Mouse (Mus musculus) heart, embryonic 10.5 days (tissue): ENCODE results near the gene Lrrc75b. TPM values are rescaled to one million over a fixed set of nuclear protein-coding genes. Genes with fewer than 3 reads are reported as not detected.

Experiments used
- DNase-seq: peaks from one replicate; pipeline ENCODE4 v3.0.0-alpha.2; 2017; ENCODE audit warnings: low spot score
- H3K27ac ChIP-seq: fragments of 300-500 bp; sonication (generic); 2 replicates; pipeline ENCODE4 v1.5.1; 2016; ENCODE audit warnings: mild to moderate bottlenecking
- H3K27me3 ChIP-seq: fragments of 300-500 bp; sonication (generic); 2 replicates; pipeline ENCODE4 v1.6.1; 2016; ENCODE audit warnings: mild to moderate bottlenecking; ENCODE audit not compliant: poor library complexity, insufficient read depth, severe bottlenecking
- H3K36me3 ChIP-seq: fragments of 300-500 bp; sonication (generic); 2 replicates; pipeline ENCODE4 v1.6.1; 2016; ENCODE audit warnings: mild to moderate bottlenecking, moderate library complexity
- H3K4me1 ChIP-seq: fragments of 300-500 bp; sonication (generic); 2 replicates; pipeline ENCODE4 v1.6.1; 2016; ENCODE audit warnings: mild to moderate bottlenecking
- H3K4me3 ChIP-seq: fragments of 300-500 bp; sonication (generic); 2 replicates; pipeline ENCODE4 v1.5.1; 2016; ENCODE audit warnings: mild to moderate bottlenecking, moderate library complexity
- H3K9me3 ChIP-seq: fragments of 300-500 bp; sonication (generic); 2 replicates; pipeline ENCODE4 v1.6.1; 2016; ENCODE audit warnings: mild to moderate bottlenecking, moderate library complexity
- WGBS: fragments of 180-500 bp; shearing (Covaris S2); methylation state at CpG from one replicate; pipeline ENCODE4 v1.1.7; 2016; 5-methylcytosine and 5-hydroxymethylcytosine counted together
- polyA plus RNA-seq: library from polyadenylated mRNA; unstranded; fragments of >200 nt; fragmentation: Nextera tagmentation; extraction: Ambion mirVana; gene quantifications from 2 replicates; pipeline ENCODE4 v1.2.1, GENCODE M21; 2016

Gene Lrrc75b
- polyA plus RNA-seq, 1 experiment from 2014 or later: 1.1 TPM

DNA sequence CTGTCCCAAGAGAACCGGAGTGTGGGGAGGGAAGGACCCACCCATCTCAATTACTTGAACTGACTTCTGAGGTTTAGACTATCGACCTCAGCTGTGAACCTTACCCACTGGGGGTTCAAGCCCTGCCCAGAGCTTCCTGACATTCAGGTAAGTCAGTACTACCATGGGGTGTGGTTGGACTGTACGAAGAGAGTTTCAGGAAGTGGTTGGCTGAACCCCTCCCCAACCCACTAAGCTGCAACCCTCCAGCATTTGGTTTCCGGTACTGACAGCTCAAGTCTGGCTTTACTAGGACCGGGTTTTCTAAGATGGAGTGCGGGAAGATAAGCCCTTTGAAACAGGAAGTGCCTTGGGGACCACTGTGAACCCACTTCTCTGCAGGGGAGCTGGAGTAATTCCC lies 5.3 kb upstream of the Lrrc75b start:
- no peak overlapping the region for H3K4me3 ChIP-seq
- H3K9me3 ChIP-seq: no peaks in the 10 kb centered on the region
- no peak overlapping the region for H3K27ac ChIP-seq
- 61% methylated on average over 6 of the region's 6 CpGs for WGBS
- no peaks in the 10 kb centered on the region for H3K36me3 ChIP-seq
- peaks cover 70% of the 10 kb centered on the region for H3K27me3 ChIP-seq
- peaks cover 14% of the 10 kb centered on the region for H3K4me1 ChIP-seq
- no peak for DNase-seq

DNA sequence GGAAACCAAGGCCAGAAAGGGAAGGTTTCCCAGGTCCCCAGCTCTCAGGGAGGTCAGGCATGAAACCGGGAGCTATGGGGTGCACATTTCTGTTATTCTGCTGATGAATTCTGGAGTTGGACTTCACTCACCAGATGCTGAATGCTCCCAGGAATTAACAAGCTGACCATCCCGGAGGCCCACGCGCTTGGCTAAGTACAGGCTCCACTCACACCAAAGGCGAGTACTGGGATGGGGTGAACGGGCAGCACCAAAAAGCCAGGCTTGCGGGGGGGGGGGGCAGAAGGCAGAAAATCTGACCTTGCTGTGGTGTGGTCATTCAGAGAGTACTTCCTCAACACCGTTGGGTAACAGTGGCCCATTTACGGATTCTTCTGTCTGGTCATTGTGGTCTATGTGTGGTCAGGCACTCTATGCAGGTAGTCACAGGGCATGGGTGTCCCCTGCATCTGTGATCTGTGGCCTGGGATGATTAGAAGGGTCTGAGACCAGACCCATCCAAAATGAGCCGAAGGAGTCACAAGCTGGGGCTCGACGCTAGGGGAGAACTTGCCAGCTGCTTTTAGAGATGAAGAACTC lies 4.6 kb upstream of the Lrrc75b start:
- peaks cover 77% of the 10 kb centered on the region for H3K27me3 ChIP-seq
- H3K36me3 ChIP-seq: no peaks in the 10 kb centered on the region
- 80% methylated on average over 12 of the region's 12 CpGs for WGBS
- peaks cover 21% of the 10 kb centered on the region for H3K4me1 ChIP-seq
- no peaks in the 10 kb centered on the region for H3K9me3 ChIP-seq
- H3K27ac ChIP-seq: no peak overlapping the region
- DNase-seq: no peak
- H3K4me3 ChIP-seq: no peak overlapping the region

- Histone ChIP-seq H3K4me3 (no peak overlapping the region), H3K4me1 (peaks cover 27% of the 10 kb centered on the region), H3K27ac (no peak overlapping the region), H3K9me3 (no peaks in the 10 kb centered on the region), H3K36me3 (no peaks in the 10 kb centered on the region), H3K27me3 (peaks cover 86% of the 10 kb centered on the region)
- DNase-seq: no peak
- 85% methylated on average over 8 of the region's 8 CpGs for WGBS
Observed at GRCm38 (mm10) chr10:75562596-75562995, 2.5 kb upstream of the Lrrc75b start.

DNA sequence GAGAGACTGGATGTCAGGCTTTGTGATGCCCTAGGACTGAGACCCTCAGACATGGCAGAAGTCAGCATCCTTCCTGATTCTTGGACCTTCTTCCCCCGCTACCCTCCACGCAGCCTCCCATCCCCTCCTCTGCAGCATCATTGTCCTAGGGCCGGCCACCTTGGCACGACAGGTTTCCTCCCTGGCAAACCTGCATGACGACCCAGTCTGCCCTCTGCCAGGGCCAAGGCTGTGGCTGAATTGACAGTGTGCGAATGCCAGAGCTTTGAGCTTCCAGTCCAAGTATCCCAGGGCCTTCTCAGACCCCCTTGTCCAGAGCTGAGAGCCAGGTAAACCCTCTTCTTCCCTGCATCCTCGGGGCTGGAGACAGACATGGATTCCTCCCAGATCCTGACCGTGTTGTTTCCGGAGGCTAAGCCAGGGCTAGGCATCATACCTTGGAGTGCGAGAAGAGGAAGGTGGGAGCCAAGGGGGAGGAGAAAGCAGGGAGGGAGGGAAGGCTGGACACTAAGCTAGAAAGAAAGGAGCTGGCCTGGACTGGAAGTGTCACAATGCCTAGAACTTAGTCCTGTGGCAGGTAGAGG lies 1.0 kb upstream of the Lrrc75b start, which contains the start of gene Ggt1:
Gene Ggt1 (plus strand): TSS at position 534 of the 584 bp plus-strand sequence.
- Histone ChIP-seq H3K27ac (0 out of 2 replicates have a peak within 1 kb of the TSS, but pooled peaks have one; percentile 84), H3K9me3 (no peaks in the 10 kb centered on the region), H3K4me3 (peak within 1 kb of the TSS; percentile 76), H3K27me3 (peaks cover 96% of the 10 kb centered on the region), H3K36me3 (no peaks in the 10 kb centered on the region), H3K4me1 (peaks cover 32% of the 10 kb centered on the region)
- no peak for DNase-seq
- WGBS: 45% methylated on average over 10 of the region's 10 CpGs

GRCm38 (mm10) chr10:75560549-75560899 lies 394 bp upstream of the Lrrc75b start:
- peaks cover 90% of the 10 kb centered on the region for H3K27me3 ChIP-seq
- DNase-seq: no peak
- peaks cover 38% of the 10 kb centered on the region for H3K4me1 ChIP-seq
- 14% methylated on average over 6 of the region's 6 CpGs for WGBS
- H3K36me3 ChIP-seq: no peaks in the 10 kb centered on the region
- 0 out of 2 replicates have a peak overlapping the region, but pooled peaks have one; percentile 84 for H3K27ac ChIP-seq
- no peaks in the 10 kb centered on the region for H3K9me3 ChIP-seq
- H3K4me3 ChIP-seq: peak overlapping the region; percentile 76

GRCm38 (mm10) chr10:75559041-75559675 lies 972 bp downstream of the Lrrc75b start:
- Histone ChIP-seq H3K4me1 (peaks cover 38% of the 10 kb centered on the region), H3K27ac (peak overlapping the region; percentile 84), H3K4me3 (peak overlapping the region; percentile 76), H3K36me3 (no peaks in the 10 kb centered on the region), H3K27me3 (peaks cover 77% of the 10 kb centered on the region), H3K9me3 (no peaks in the 10 kb centered on the region)
- no peak for DNase-seq
- 3% methylated on average over 14 of the region's 14 CpGs for WGBS

- no peak overlapping the region for H3K27ac ChIP-seq
- DNase-seq: no peak
- H3K4me3 ChIP-seq: no peak overlapping the region
- peaks cover 76% of the 10 kb centered on the region for H3K27me3 ChIP-seq
- H3K9me3 ChIP-seq: no peaks in the 10 kb centered on the region
- no peaks in the 10 kb centered on the region for H3K36me3 ChIP-seq
- 12% methylated on average over 3 of the region's 3 CpGs for WGBS
- peaks cover 38% of the 10 kb centered on the region for H3K4me1 ChIP-seq
Observed at GRCm38 (mm10) chr10:75558515-75558914, 1.6 kb downstream of the Lrrc75b start.

GRCm38 (mm10) chr10:75556026-75556425 lies 4.1 kb downstream of the Lrrc75b start:
- 41% methylated on average over 9 of the region's 9 CpGs for WGBS
- H3K27ac ChIP-seq: peak overlapping the region; percentile 13; the same call in 1 of the 2 replicates
- no peaks in the 10 kb centered on the region for H3K36me3 ChIP-seq
- 0 out of 2 replicates have a peak overlapping the region, but pooled peaks have one; percentile 5 for H3K4me3 ChIP-seq
- peaks cover 44% of the 10 kb centered on the region for H3K4me1 ChIP-seq
- no peaks in the 10 kb centered on the region for H3K9me3 ChIP-seq
- peaks cover 56% of the 10 kb centered on the region for H3K27me3 ChIP-seq
- DNase-seq: no peak

GRCm38 (mm10) chr10:75555557-75555956 lies 4.6 kb downstream of the Lrrc75b start:
- Histone ChIP-seq H3K4me3 (no peak overlapping the region), H3K27me3 (peaks cover 51% of the 10 kb centered on the region), H3K36me3 (no peaks in the 10 kb centered on the region), H3K9me3 (no peaks in the 10 kb centered on the region), H3K4me1 (peaks cover 42% of the 10 kb centered on the region), H3K27ac (0 out of 2 replicates have a peak overlapping the region, but pooled peaks have one; percentile 13)
- 54% methylated on average over 6 of the region's 6 CpGs for WGBS
- no peak for DNase-seq

DNA sequence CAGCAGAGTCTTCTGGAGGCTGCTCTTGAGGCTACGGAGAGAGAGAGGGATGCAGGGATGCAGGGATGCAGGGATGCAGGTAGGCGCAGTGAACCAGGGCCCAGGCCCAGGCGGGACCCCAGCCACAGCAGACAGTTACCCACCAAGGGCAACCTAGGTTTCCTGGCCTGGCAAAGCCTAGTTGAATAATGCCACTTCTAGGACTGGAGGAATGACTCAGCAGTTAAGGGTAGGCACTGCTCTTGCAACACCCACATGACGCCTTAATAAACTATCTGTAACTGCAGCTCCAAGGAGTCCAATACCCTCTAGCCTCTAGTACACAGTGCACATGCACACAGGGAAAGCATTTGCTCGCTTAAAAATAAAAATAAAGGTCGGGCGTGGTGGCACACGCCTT lies 6.0 kb downstream of the Lrrc75b start:
- WGBS: 89% methylated on average over 8 of the region's 8 CpGs
- Histone ChIP-seq H3K9me3 (no peaks in the 10 kb centered on the region), H3K4me3 (no peak overlapping the region), H3K27me3 (peaks cover 37% of the 10 kb centered on the region), H3K4me1 (peaks cover 28% of the 10 kb centered on the region), H3K27ac (no peak overlapping the region), H3K36me3 (no peaks in the 10 kb centered on the region)
- DNase-seq: no peak

GRCm38 (mm10) chr10:75552701-75553450 lies 7.3 kb downstream of the Lrrc75b start:
- 69% methylated on average over 13 of the region's 13 CpGs for WGBS
- H3K27me3 ChIP-seq: peaks cover 25% of the 10 kb centered on the region
- H3K4me1 ChIP-seq: peaks cover 17% of the 10 kb centered on the region
- no peak overlapping the region for H3K27ac ChIP-seq
- H3K36me3 ChIP-seq: no peaks in the 10 kb centered on the region
- DNase-seq: no peak
- no peak overlapping the region for H3K4me3 ChIP-seq
- no peaks in the 10 kb centered on the region for H3K9me3 ChIP-seq

GRCm38 (mm10) chr10:75552106-75552505 lies 8.0 kb downstream of the Lrrc75b start:
- peaks cover 17% of the 10 kb centered on the region for H3K4me1 ChIP-seq
- H3K9me3 ChIP-seq: no peaks in the 10 kb centered on the region
- no peak overlapping the region for H3K27ac ChIP-seq
- H3K4me3 ChIP-seq: no peak overlapping the region
- DNase-seq: no peak
- 48% methylated on average over 2 of the region's 2 CpGs for WGBS
- no peaks in the 10 kb centered on the region for H3K36me3 ChIP-seq
- H3K27me3 ChIP-seq: peaks cover 17% of the 10 kb centered on the region

GRCm38 (mm10) chr10:75551175-75551574 lies 9.0 kb downstream of the Lrrc75b start:
- no peak for DNase-seq
- H3K4me1 ChIP-seq: peaks cover 12% of the 10 kb centered on the region
- no peak overlapping the region for H3K27ac ChIP-seq
- H3K27me3 ChIP-seq: peaks cover 10% of the 10 kb centered on the region
- H3K9me3 ChIP-seq: no peaks in the 10 kb centered on the region
- no peak overlapping the region for H3K4me3 ChIP-seq
- no peaks in the 10 kb centered on the region for H3K36me3 ChIP-seq
- 47% methylated on average over 12 of the region's 12 CpGs for WGBS
